Mouse (Mus musculus): ENCODE measurements around the gene Srp14. TPM values are rescaled to one million over a fixed set of nuclear protein-coding genes. Genes with fewer than 3 reads are reported as not detected.

Gene Srp14
- polyA plus RNA-seq, 1 experiment from 2014 or later: 196 TPM

GRCm38 (mm10) chr2:118429297-118429696 is 50.2 kb downstream of the Srp14 start:
- no peak overlapping the region for H3K27ac ChIP-seq (replicated peaks)
- 78% methylated on average over 9 of the region's 9 CpGs for WGBS
- H3K4me2 ChIP-seq: no peak overlapping the region
- no peak overlapping the region for H3K4me3 ChIP-seq
- H3K27me3 ChIP-seq (replicated peaks): no peaks in the 10 kb centered on the region
- H3K9ac ChIP-seq: no peak overlapping the region
- peaks cover 92% of the 10 kb centered on the region for H3K36me3 ChIP-seq
- ATAC-seq (ENCODE audit: extremely low read depth, insufficient number of reproducible peaks, low FRiP score, low TSS enrichment): no peak
- H3K9me3 ChIP-seq: no peaks in the 10 kb centered on the region
- H3K4me1 ChIP-seq: no peaks in the 10 kb centered on the region

DNA sequence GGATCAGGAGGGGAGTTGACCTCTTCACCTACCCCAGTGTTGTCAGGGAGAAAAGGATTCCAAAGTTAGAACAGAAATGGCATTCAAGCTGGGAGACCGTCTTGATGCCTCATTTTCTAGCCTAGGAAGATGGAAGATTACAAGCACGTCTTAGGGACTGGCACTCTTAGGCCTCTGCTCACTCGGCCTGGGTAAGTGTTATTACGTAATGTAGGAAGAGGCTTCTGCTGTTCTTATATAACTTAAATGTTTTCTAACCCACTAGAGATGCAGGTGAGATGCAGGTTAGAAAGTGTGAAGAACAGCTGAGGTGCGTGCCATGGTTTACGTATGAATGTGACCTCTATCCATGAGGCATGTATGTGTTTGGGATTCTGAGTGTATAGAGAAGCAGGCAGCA is 51.2 kb downstream of the Srp14 start:
- no peaks in the 10 kb centered on the region for H3K9me3 ChIP-seq
- no peaks in the 10 kb centered on the region for H3K27me3 ChIP-seq (replicated peaks)
- no peak overlapping the region for H3K4me2 ChIP-seq
- H3K4me1 ChIP-seq: no peaks in the 10 kb centered on the region
- H3K27ac ChIP-seq (replicated peaks): no peak overlapping the region
- WGBS: 83% methylated on average over 6 of the region's 6 CpGs
- no peak overlapping the region for H3K9ac ChIP-seq
- H3K4me3 ChIP-seq: no peak overlapping the region
- H3K36me3 ChIP-seq: peaks cover 88% of the 10 kb centered on the region
- ATAC-seq (ENCODE audit: extremely low read depth, insufficient number of reproducible peaks, low FRiP score, low TSS enrichment): no peak

Other genes with a start within 250 kb of the Srp14 start
- 0.14 TPM in 1 of 2 replicates, not detected in the other for gene Fsip1, start 222.7 kb downstream of the Srp14 start, polyA plus RNA-seq (2015; fragmentation: Nextera tagmentation; extraction: Ambion mirVana)
- gene Gpr176, start 106.3 kb downstream of the Srp14 start, polyA plus RNA-seq (2015; fragmentation: Nextera tagmentation; extraction: Ambion mirVana): 0.19 and 0.32 TPM in 2 replicates
- gene Eif2ak4, start 91.1 kb downstream of the Srp14 start, polyA plus RNA-seq (2015; fragmentation: Nextera tagmentation; extraction: Ambion mirVana): 6.7 and 7.4 TPM in 2 replicates
- gene Bmf, start 70.0 kb upstream of the Srp14 start, polyA plus RNA-seq (2015; fragmentation: Nextera tagmentation; extraction: Ambion mirVana): 2.5 and 2.9 TPM in 2 replicates
- gene Bub1b, start 118.5 kb upstream of the Srp14 start, polyA plus RNA-seq (2015; fragmentation: Nextera tagmentation; extraction: Ambion mirVana): 64.3 and 69.9 TPM in 2 replicates
- 7.4 and 7.5 TPM in 2 replicates for gene Pak6, start 183.6 kb upstream of the Srp14 start, polyA plus RNA-seq (2015; fragmentation: Nextera tagmentation; extraction: Ambion mirVana)
- 0.67 and 0.73 TPM in 2 replicates for gene Ankrd63, start 224.3 kb upstream of the Srp14 start, polyA plus RNA-seq (2015; fragmentation: Nextera tagmentation; extraction: Ambion mirVana)
- gene Plcb2, start 248.7 kb upstream of the Srp14 start, polyA plus RNA-seq (2015; fragmentation: Nextera tagmentation; extraction: Ambion mirVana): 0.94 and 1.6 TPM in 2 replicates

All from heart, embryonic 13.5 days (tissue).